In genomic region chr17:5377151-5377929, GRCm38 (mm10) we compare ENCODE assay signal across 12 mouse cellular contexts. TPM values are rescaled to one million over a fixed set of nuclear protein-coding genes. Genes with fewer than 3 reads are reported as not detected.
DNase-seq lines count a peak whose midpoint lies in the region; ATAC-seq and TF ChIP-seq lines count a peak whose summit lies in the region.
"Had no signal": no experiment of that assay in that cellular context is flagged by ENCODE, and none has a peak within 500 bp of the region (broad histone marks: within the 10 kb centered on the region; RNA-seq: fewer than 3 reads in every experiment).

No protein-coding gene starts in this region.

- DNase-seq in embryonic facial prominence, embryonic 10.5 days (ENCODE audit: low spot score) = no peak
- DNase-seq in liver, embryonic 11.5 days (ENCODE audit: low spot score) = no peak
- no peak for DNase-seq in liver
- DNase-seq in forebrain, postnatal 0 days = peak; percentile 35
- peak; percentile 74 for DNase-seq in midbrain, embryonic 14.5 days
- no peak for DNase-seq in heart, adult 2 months
- DNase-seq in cerebellum, adult 9-11 months = no peak

- no peak overlapping the region for H3K27ac ChIP-seq in embryonic facial prominence, embryonic 13.5 days
- no peak overlapping the region for H3K27ac ChIP-seq in embryonic facial prominence, embryonic 10.5 days (replicated peaks)
- no peak overlapping the region for H3K27ac ChIP-seq in liver, embryonic 11.5 days (ENCODE audit: low read depth, low read length)
- H3K27ac ChIP-seq in forebrain, postnatal 0 days (ENCODE audit: low read depth, low read length) = 0 out of 2 replicates have a peak overlapping the region, but pooled peaks have one; percentile 29
- H3K27ac ChIP-seq in midbrain, embryonic 14.5 days (replicated peaks; ENCODE audit: low read depth, low read length) = peak overlapping the region; percentile 58
- no peak overlapping the region for H3K27ac ChIP-seq in heart, adult 2 months
- H3K27ac ChIP-seq: kidney, postnatal 0 days had no signal

- peaks cover 15% of the 10 kb centered on the region; the same call in 1 of the 2 replicates for H3K4me1 ChIP-seq in embryonic facial prominence, embryonic 13.5 days
- H3K4me1 ChIP-seq in embryonic facial prominence, embryonic 10.5 days = no peaks in the 10 kb centered on the region
- no peaks in the 10 kb centered on the region for H3K4me1 ChIP-seq in liver, embryonic 11.5 days (replicated peaks; ENCODE audit: control insufficient read depth, insufficient read depth, low read length)
- no peaks in the 10 kb centered on the region for H3K4me1 ChIP-seq in forebrain, postnatal 0 days (ENCODE audit: insufficient read depth)
- peaks cover 14% of the 10 kb centered on the region for H3K4me1 ChIP-seq in midbrain, embryonic 14.5 days (ENCODE audit: control insufficient read depth, insufficient read depth, low read length)
- H3K4me1 ChIP-seq in heart, adult 2 months (ENCODE audit: control insufficient read depth, insufficient read depth, low read length) = no peaks in the 10 kb centered on the region

- H3K9me3 ChIP-seq in embryonic facial prominence, embryonic 13.5 days = no peaks in the 10 kb centered on the region
- H3K9me3 ChIP-seq in embryonic facial prominence, embryonic 10.5 days = no peaks in the 10 kb centered on the region
- H3K9me3 ChIP-seq in liver, embryonic 11.5 days (ENCODE audit: control insufficient read depth, low read length) = no peaks in the 10 kb centered on the region
- H3K9me3 ChIP-seq in forebrain, postnatal 0 days (ENCODE audit: low read length) = no peaks in the 10 kb centered on the region
- H3K9me3 ChIP-seq in midbrain, embryonic 14.5 days (ENCODE audit: control insufficient read depth, low read length) = no peaks in the 10 kb centered on the region
- H3K9me3 ChIP-seq: G1E had no signal

- intact Hi-C loops in heart, adult 2 months (cut with DNase I) = no loop called here

- TF ChIP-seq EP300 in heart, adult 2 months (IDR thresholded peaks at IDR 0.05; ENCODE audit: insufficient read depth, low read depth, low read length) = no peak

- H3K4me3 ChIP-seq in embryonic facial prominence, embryonic 13.5 days = no peak overlapping the region
- H3K4me3 ChIP-seq in embryonic facial prominence, embryonic 10.5 days = no peak overlapping the region
- no peak overlapping the region for H3K4me3 ChIP-seq in liver, embryonic 11.5 days (ENCODE audit: low read depth, low read length)
- H3K4me3 ChIP-seq in forebrain, postnatal 0 days (ENCODE audit: low read depth, low read length) = no peak overlapping the region
- H3K4me3 ChIP-seq in midbrain, embryonic 14.5 days (replicated peaks; ENCODE audit: low read depth, low read length) = no peak overlapping the region
- H3K4me3 ChIP-seq in heart, adult 2 months = no peak overlapping the region

- no peaks in the 10 kb centered on the region for H3K79me2 ChIP-seq in heart, adult 2 months (replicated peaks; ENCODE audit: control insufficient read depth, insufficient read depth, low read length)

- H3K9ac ChIP-seq in embryonic facial prominence, embryonic 13.5 days = no peak overlapping the region
- H3K9ac ChIP-seq in liver, embryonic 11.5 days (ENCODE audit: low read depth, low read length) = no peak overlapping the region
- no peak overlapping the region for H3K9ac ChIP-seq in forebrain, postnatal 0 days
- no peak overlapping the region for H3K9ac ChIP-seq in midbrain, embryonic 14.5 days (replicated peaks; ENCODE audit: low read length)
- H3K9ac ChIP-seq in heart, adult 2 months (ENCODE audit: low read depth, low read length) = no peak overlapping the region

- peak overlapping the region; percentile 14 for H3K4me2 ChIP-seq in embryonic facial prominence, embryonic 13.5 days
- H3K4me2 ChIP-seq in liver, embryonic 11.5 days = peak overlapping the region; percentile 32; the same call in 1 of the 2 replicates
- no peak overlapping the region for H3K4me2 ChIP-seq in forebrain, postnatal 0 days (ENCODE audit: low read depth)
- H3K4me2 ChIP-seq in midbrain, embryonic 14.5 days (ENCODE audit: low read length) = peak overlapping the region; percentile 30

- H3K27me3 ChIP-seq in embryonic facial prominence, embryonic 13.5 days = no peaks in the 10 kb centered on the region
- peaks cover 6% of the 10 kb centered on the region; the same call in 1 of the 2 replicates for H3K27me3 ChIP-seq in embryonic facial prominence, embryonic 10.5 days (replicated peaks; ENCODE audit: low read depth, poor library complexity, severe bottlenecking)
- peaks cover 2% of the 10 kb centered on the region; the same call in 1 of the 2 replicates for H3K27me3 ChIP-seq in liver, embryonic 11.5 days (replicated peaks; ENCODE audit: control insufficient read depth, insufficient read depth, low read length)
- no peaks in the 10 kb centered on the region for H3K27me3 ChIP-seq in forebrain, postnatal 0 days (ENCODE audit: insufficient read depth, low read length)
- H3K27me3 ChIP-seq in midbrain, embryonic 14.5 days (ENCODE audit: control insufficient read depth, insufficient read depth, low read length) = no peaks in the 10 kb centered on the region
- no peaks in the 10 kb centered on the region for H3K27me3 ChIP-seq in heart, adult 2 months (ENCODE audit: control insufficient read depth, insufficient read depth, low read length)

- WGBS in embryonic facial prominence, embryonic 13.5 days = 24% methylated on average over 11 of the region's 11 CpGs
- 38% methylated on average over 11 of the region's 11 CpGs for WGBS in embryonic facial prominence, embryonic 10.5 days
- 29% methylated on average over 11 of the region's 11 CpGs for WGBS in liver, embryonic 11.5 days
- 13% methylated on average over 11 of the region's 11 CpGs for WGBS in forebrain, postnatal 0 days
- WGBS in midbrain, embryonic 14.5 days = 11% methylated on average over 11 of the region's 11 CpGs
- 41% methylated on average over 11 of the region's 11 CpGs for WGBS in heart, adult 2 months

- ATAC-seq in embryonic facial prominence, embryonic 13.5 days (ENCODE audit: insufficient number of reproducible peaks, insufficient read depth, low FRiP score, low TSS enrichment, low read depth) = no peak
- no peak for ATAC-seq in liver, embryonic 11.5 days (replicated peaks; ENCODE audit: low FRiP score)
- ATAC-seq in forebrain, postnatal 0 days = peak; percentile 86
- peak; percentile 40; the same call in 1 of the 2 replicates for ATAC-seq in midbrain, embryonic 14.5 days (ENCODE audit: low FRiP score, low TSS enrichment)

- no peak for TF ChIP-seq POLR2A in heart, adult 2 months (IDR thresholded peaks at IDR 0.05; ENCODE audit: insufficient read depth, low read depth, low read length)

- no peak for TF ChIP-seq CTCF in forebrain, postnatal 0 days (IDR thresholded peaks at IDR 0.05; ENCODE audit: low read depth)
- no peak for TF ChIP-seq CTCF in heart, adult 2 months (IDR thresholded peaks at IDR 0.05)

- H3K36me3 ChIP-seq in embryonic facial prominence, embryonic 13.5 days = no peaks in the 10 kb centered on the region
- no peaks in the 10 kb centered on the region for H3K36me3 ChIP-seq in embryonic facial prominence, embryonic 10.5 days (replicated peaks)
- H3K36me3 ChIP-seq in liver, embryonic 11.5 days (ENCODE audit: control insufficient read depth, insufficient read depth, low read length) = no peaks in the 10 kb centered on the region
- H3K36me3 ChIP-seq in forebrain, postnatal 0 days (ENCODE audit: insufficient read depth) = no peaks in the 10 kb centered on the region
- no peaks in the 10 kb centered on the region for H3K36me3 ChIP-seq in midbrain, embryonic 14.5 days (ENCODE audit: control insufficient read depth, insufficient read depth, low read length)
- no peaks in the 10 kb centered on the region for H3K36me3 ChIP-seq in heart, adult 2 months (ENCODE audit: control insufficient read depth, insufficient read depth, low read length)
- H3K36me3 ChIP-seq: G1E had no signal

RNA-seq across cellular contexts. Expression of gene Ldhal6b, which starts 41.2 kb away (rescaled TPM):
- not detected in 2 replicates for polyA plus RNA-seq in embryonic facial prominence, embryonic 13.5 days (2015; fragmentation: Nextera tagmentation; extraction: Ambion mirVana)
- not detected in 2 replicates for polyA plus RNA-seq in embryonic facial prominence, embryonic 10.5 days (2016; fragmentation: Nextera tagmentation; extraction: Ambion mirVana)
- 0.12 TPM in 1 of 2 replicates, not detected in the other for polyA plus RNA-seq in liver, embryonic 11.5 days (2014; fragmentation: Nextera tagmentation; extraction: Ambion mirVana)
- total RNA-seq in forebrain, postnatal 0 days (2014; rRNA removed) = 0.15 and 1.3 TPM in 2 replicates
- polyA plus RNA-seq in forebrain, postnatal 0 days (2015; fragmentation: Nextera tagmentation; extraction: Ambion mirVana) = 0.16 TPM in 1 of 2 replicates, not detected in the other
- polyA plus RNA-seq in midbrain, embryonic 14.5 days (2014; fragmentation: Nextera tagmentation; extraction: Ambion mirVana) = not detected in 2 replicates
- total RNA-seq in heart, adult 2 months (2021) = under 1 TPM; 0.21 to 0.36 TPM
- 0.26 and 0.49 TPM in 2 replicates for polyA plus RNA-seq in heart, adult 2 months (2012; rRNA removed)
- polyA plus RNA-seq: kidney, postnatal 0 days; limb, embryonic 11.5 days; neural tube, embryonic 11.5 days had no signal

Comparison
In these comparisons a context has a peak if more than half of its experiments do, and no peak if none do; other contexts are left out.
1. ATAC-seq: peak in forebrain, postnatal 0 days (single experiment) and midbrain, embryonic 14.5 days (single experiment); none in embryonic facial prominence, embryonic 13.5 days (single experiment) and liver, embryonic 11.5 days (single experiment).
2. H3K27ac ChIP-seq: peak in forebrain, postnatal 0 days (single experiment) and midbrain, embryonic 14.5 days (single experiment); none in embryonic facial prominence, embryonic 13.5 days (single experiment), embryonic facial prominence, embryonic 10.5 days (single experiment), liver, embryonic 11.5 days (single experiment) and heart, adult 2 months (single experiment).
3. DNase-seq: peak in forebrain, postnatal 0 days (single experiment) and midbrain, embryonic 14.5 days (single experiment); none in embryonic facial prominence, embryonic 10.5 days (single experiment), liver, embryonic 11.5 days (single experiment), liver (single experiment), heart, adult 2 months (0 of 2) and cerebellum, adult 9-11 months (single experiment).